Mouse (Mus musculus) 3T3-L1 (cell line): ENCODE data around the gene Grm4.
"Not testable (repeated sequence)": the region's sequence is repeated elsewhere in the genome, so short reads cannot be mapped to it uniquely, and the experiment has no call there.

Experiments used
- DNase-seq: peaks from one replicate; pipeline ENCODE4 v3.0.0-alpha.2; 2015; ENCODE audit warnings: low read depth, low spot score

The Grm4 gene

GRCm38 (mm10) chr17:27393931-27394330 lies 127.3 kb downstream of the Grm4 start:
- no peak for DNase-seq

- no peak for DNase-seq
These were observed 127.8 kb downstream of the Grm4 start for GRCm38 (mm10) chr17:27393432-27393831.

GRCm38 (mm10) chr17:27392918-27393317 lies 128.3 kb downstream of the Grm4 start:
- DNase-seq: no peak

- DNase-seq: no peak
These were observed 131.2 kb downstream of the Grm4 start for GRCm38 (mm10) chr17:27390019-27390418.

- peak; percentile 20 for DNase-seq
These were observed 131.8 kb downstream of the Grm4 start for GRCm38 (mm10) chr17:27389221-27390000.

- DNase-seq: peak; percentile 12
These were observed 134.8 kb downstream of the Grm4 start for GRCm38 (mm10) chr17:27386438-27386837.

GRCm38 (mm10) chr17:27385513-27386261 lies 135.5 kb downstream of the Grm4 start:
- no peak for DNase-seq

- DNase-seq: no peak
These were observed 138.3 kb downstream of the Grm4 start for GRCm38 (mm10) chr17:27382916-27383315.

GRCm38 (mm10) chr17:27380911-27381459 lies 140.2 kb downstream of the Grm4 start:
- DNase-seq: not testable (repeated sequence)

GRCm38 (mm10) chr17:27378977-27379376 lies 142.2 kb downstream of the Grm4 start:
- DNase-seq: no peak

GRCm38 (mm10) chr17:27377151-27377550 lies 144.1 kb downstream of the Grm4 start:
- DNase-seq: no peak

- DNase-seq: no peak
These were observed 145.7 kb downstream of the Grm4 start for GRCm38 (mm10) chr17:27375551-27375950.
